Mouse (Mus musculus): ENCODE results near the gene Fbxw15.
"Not testable (repeated sequence)": the region's sequence is repeated elsewhere in the genome, so short reads cannot be mapped to it uniquely, and the experiment has no call there.

Gene Fbxw15

GRCm38 (mm10) chr9:109568162-109568561 is at the start of gene Fbxw15:
Gene Fbxw15 (minus strand): TSS chr9:109568262.
- DNase-seq: not testable (repeated sequence)

- peak; percentile 44 for DNase-seq
These were observed 38.8 kb upstream of the Fbxw15 start for GRCm38 (mm10) chr9:109606837-109607236.

DNA sequence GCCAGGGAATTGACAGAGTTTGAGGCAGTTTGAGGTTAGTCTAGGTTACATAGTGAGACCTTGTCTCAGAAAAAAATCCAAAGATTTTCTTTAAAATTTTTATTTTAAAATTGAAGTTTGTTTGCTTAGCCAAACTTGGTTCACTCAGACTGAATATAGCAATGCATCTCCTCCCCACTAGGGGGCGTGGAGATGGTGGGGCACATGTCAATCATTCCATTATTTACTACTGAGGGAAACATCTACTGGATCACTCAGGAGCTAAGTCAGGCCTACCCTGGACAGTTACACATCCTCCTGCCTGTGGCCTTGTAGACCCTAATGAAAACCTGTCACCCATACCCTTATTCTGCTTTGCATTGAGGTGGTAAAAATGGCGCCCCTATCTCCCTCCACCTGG is 34.1 kb upstream of the Fbxw15 start:
- not testable (repeated sequence) for DNase-seq

GRCm38 (mm10) chr9:109597226-109597625 is 29.2 kb upstream of the Fbxw15 start:
- no peak for DNase-seq

- no peak for DNase-seq
These were observed 26.8 kb upstream of the Fbxw15 start for GRCm38 (mm10) chr9:109594866-109595265.

DNA sequence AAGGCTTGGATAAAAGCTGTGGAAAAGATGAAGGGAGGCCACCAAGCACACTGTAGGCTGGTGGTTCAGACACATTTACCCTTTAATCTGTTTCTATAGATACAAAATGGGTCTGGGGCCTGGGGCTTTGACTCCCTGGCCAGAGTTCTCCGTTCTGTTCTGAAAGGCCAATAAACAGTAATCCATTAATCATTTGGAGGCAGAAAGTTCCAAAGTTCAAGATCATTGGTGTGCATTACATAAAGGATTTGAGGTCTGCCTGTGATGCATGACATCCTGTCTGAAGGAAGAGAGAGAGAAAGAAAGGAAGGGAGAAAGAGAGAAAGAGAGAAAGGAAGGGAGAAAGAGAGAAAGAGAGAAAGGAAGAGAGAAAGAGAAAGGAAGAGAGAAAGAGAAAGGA is 2.5 kb downstream of the Fbxw15 start:
- DNase-seq: peak; percentile 15

GRCm38 (mm10) chr9:109562106-109562505 is 6.0 kb downstream of the Fbxw15 start:
- DNase-seq: not testable (repeated sequence)

DNA sequence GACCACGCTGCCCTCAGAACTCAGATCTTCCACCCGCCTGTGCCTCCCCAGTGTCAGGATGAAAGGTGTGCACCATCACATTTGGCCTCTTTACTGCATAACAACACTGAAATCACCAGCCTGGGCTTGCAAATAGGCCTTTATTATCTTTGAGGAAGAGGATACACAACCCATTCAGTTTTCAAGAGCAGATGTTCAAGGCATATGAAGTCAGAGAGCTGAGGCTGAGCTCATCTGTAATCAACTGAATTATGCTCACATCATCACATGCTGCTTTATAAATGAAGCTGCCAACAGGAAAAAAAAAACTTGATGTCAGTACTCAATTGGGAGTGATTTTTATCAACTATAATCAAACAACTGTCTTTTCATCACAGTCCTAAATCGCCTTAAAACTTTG is 15.6 kb downstream of the Fbxw15 start:
- DNase-seq: no peak

DNA sequence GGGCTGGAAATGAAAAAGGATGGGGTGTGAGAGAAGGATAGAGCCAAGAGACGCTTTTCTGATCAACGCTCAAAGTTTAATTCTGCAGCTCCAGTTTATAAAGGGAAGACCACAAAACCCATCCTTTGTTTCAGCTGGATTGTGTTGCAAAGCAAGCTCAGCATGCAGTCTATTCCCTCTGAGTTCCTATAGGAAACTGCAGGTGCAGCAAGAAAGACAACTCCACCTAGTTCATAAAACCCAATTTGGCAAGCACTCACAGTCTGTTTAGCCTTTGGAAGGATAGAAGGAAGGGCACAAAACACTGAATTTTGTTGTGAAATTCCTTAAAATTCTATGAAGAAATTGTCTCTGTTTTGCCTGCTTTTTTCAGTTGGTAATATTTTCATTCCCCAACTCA is 18.4 kb downstream of the Fbxw15 start:
- DNase-seq: not testable (repeated sequence)

DNA sequence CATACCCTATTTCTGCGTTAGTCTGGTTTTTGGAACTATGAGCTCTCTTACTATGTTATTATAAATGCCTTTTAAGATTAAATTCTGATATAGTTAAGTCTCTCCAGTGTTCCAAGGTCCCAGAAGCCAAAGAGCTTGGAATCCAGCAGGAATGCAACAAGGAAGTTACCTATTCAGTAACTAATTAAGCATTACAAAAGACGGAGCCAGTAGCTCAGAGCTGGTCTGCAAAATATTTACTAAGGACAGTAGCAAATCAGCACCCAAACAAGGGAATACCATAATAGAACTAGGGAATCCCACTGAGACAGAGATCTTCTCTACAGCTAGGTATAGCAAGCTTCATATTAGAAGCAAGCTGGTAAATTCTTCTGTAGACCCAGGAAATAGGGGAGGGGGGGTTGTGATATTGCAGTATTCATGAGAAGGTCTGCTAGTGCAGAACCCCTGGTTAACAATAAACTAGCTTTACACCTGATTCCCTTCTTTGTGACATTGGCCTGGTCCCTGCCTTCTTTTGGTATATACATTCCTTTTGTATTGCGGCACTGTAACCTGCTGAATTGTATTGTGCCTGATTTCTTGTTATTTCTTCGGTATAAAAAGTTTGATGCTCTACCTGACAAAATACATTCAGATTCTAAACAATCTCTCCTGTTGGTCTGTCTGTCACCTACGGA is 44.5 kb downstream of the Fbxw15 start:
- DNase-seq: peak; percentile 13
